Mouse (Mus musculus): ENCODE measurements at regions not wholly inside any gene's neighbourhood (a gene's known extent, or its start where the extent isn't known, plus 50 kb on each side); places are given as distances from the start of the nearest gene placed in this dataset.

- TF ChIP-seq POLR2A (IDR thresholded peaks at IDR 0.05; ENCODE audit: borderline replicate concordance, extremely low read depth, low read depth, low read length) (no peak), CTCF (IDR thresholded peaks at IDR 0.05; ENCODE audit: insufficient read depth, low read length) (no peak)
Measured at GRCm38 (mm10) chr9:93328997-93329682, 787.1 kb downstream of the Plod2 start.
